Mouse (Mus musculus) testis, postnatal 10 days (tissue): ENCODE measurements around the gene Mta1.

Experiments
- DNase-seq: peaks from one replicate; pipeline ENCODE4 v3.0.0; 2021; ENCODE audit warnings: low spot score

Gene Mta1

GRCm38 (mm10) chr12:113186326-113187010, 88.4 kb downstream of the Mta1 start:
- DNase-seq, result no peak
